Mouse (Mus musculus) C2C12 (cell line): Measurements from ENCODE around the gene Dcst2. TPM values are rescaled to one million over a fixed set of nuclear protein-coding genes. Genes with fewer than 3 reads are reported as not detected.

Experiments
- H3K27me3 ChIP-seq: one replicate; pipeline ENCODE4 v1.6.1; 2011; ENCODE audit not compliant: control insufficient read depth, insufficient read depth, insufficient read length
- H3K36me3 ChIP-seq: one replicate; pipeline ENCODE4 v1.6.1; 2011; ENCODE audit not compliant: control insufficient read depth, insufficient read depth
- H3K4me3 ChIP-seq: one replicate; pipeline ENCODE4 v1.5.1; 2011; ENCODE audit warnings: mild to moderate bottlenecking, control low read depth; ENCODE audit not compliant: poor library complexity, insufficient read depth, severe bottlenecking
- H3K79me2 ChIP-seq: one replicate; pipeline ENCODE4 v1.6.1; 2011; ENCODE audit not compliant: control insufficient read depth, insufficient read depth
- H3K79me3 ChIP-seq: one replicate; pipeline ENCODE4 v1.6.1; 2011; ENCODE audit warnings: low read depth, control low read depth
- H3ac ChIP-seq: one replicate; pipeline ENCODE3; 2011; ENCODE audit warnings: low read depth; ENCODE audit not compliant: control insufficient read depth, insufficient read length
- CEBPB ChIP-seq: IDR thresholded peaks from one replicate; pipeline ENCODE4 v1.6.1; 2011; ENCODE audit warnings: low read depth, mild to moderate bottlenecking, control low read depth, moderate library complexity
- CTCF ChIP-seq: IDR thresholded peaks from one replicate; pipeline ENCODE4 v1.5.1; 2011; ENCODE audit not compliant: control insufficient read depth, insufficient read depth, insufficient read length
- FOSL1 ChIP-seq: IDR thresholded peaks from one replicate; pipeline ENCODE4 v1.8.0; 2011; ENCODE audit warnings: mild to moderate bottlenecking, low read length; ENCODE audit not compliant: poor library complexity, insufficient read depth, severe bottlenecking
- MAX ChIP-seq: IDR thresholded peaks from one replicate; pipeline ENCODE4 v1.6.1; 2011; ENCODE audit warnings: mild to moderate bottlenecking, control low read depth
- MYOD1 ChIP-seq: IDR thresholded peaks from one replicate; pipeline ENCODE4 v1.6.1; 2011; ENCODE audit warnings: low read depth; ENCODE audit not compliant: control insufficient read depth, insufficient read length
- MYOG ChIP-seq: IDR thresholded peaks from one replicate; pipeline ENCODE4 v1.6.1; 2011; ENCODE audit not compliant: control insufficient read depth, insufficient read length; ENCODE audit errors: extremely low read depth
- USF1 ChIP-seq: IDR thresholded peaks from one replicate; pipeline ENCODE4 v1.6.1; 2011; ENCODE audit warnings: low read depth, mild to moderate bottlenecking, control low read depth, moderate library complexity
- polyA plus RNA-seq: library from polyadenylated mRNA; unstranded; fragments of >200 nt; fragmentation: generic; extraction: Trizol; gene quantifications from one replicate; pipeline ENCODE4 v1.2.1, GENCODE M21; 2012; ENCODE audit warnings: missing spikeins

Gene Dcst2
- polyA plus RNA-seq, 1 experiment = 0.01 TPM

DNA sequence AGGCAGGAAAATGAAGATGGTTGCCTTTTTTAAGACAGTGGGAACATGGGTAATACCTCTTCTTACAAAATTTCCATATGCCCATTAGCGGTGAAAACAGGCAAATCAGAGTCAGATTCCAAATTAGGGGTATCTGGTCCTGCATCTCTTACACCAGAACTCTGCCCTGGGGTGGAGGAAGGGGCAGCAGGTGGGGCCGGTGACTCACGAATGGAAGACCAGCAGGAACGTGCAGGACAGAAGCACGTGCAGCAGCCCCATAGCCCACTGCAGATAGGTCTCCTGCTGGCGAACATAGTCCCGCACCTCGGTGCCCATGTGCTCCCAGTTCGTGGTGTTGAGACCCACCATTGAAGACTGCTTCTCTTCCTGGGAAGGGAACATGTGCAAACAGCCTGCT is 5.7 kb upstream of the Dcst2 start:
- Histone ChIP-seq H3K4me3 (no peak overlapping the region), H3ac (no peak overlapping the region), H3K27me3 (peaks cover 8% of the 10 kb centered on the region), H3K79me3 (no peaks in the 10 kb centered on the region), H3K36me3 (no peaks in the 10 kb centered on the region), H3K79me2 (no peaks in the 10 kb centered on the region)
- TF ChIP-seq FOSL1 = no peak
- no peak for TF ChIP-seq USF1
- no peak for TF ChIP-seq MYOG

DNA sequence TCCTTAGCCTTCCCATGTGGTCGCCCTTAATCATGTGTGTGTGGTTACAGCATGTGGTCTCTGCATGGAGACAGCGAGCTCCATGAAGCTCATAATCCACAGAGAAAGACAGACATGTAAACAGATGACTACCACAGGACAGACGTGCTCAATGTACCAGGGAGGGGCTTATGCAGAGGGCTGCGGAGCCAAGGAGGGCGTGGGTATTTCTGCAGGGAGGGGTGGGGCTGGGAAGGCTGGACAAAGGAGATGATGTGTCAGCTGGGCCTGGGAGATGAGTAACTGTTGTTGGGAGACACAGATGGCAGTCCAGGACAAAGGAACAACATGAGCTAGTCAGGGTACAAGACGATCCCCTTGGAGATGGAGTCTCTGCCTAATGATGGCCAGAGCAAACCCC is 2.1 kb upstream of the Dcst2 start:
- peaks cover 8% of the 10 kb centered on the region for H3K27me3 ChIP-seq
- no peaks in the 10 kb centered on the region for H3K36me3 ChIP-seq
- no peak overlapping the region for H3ac ChIP-seq
- TF ChIP-seq CTCF = no peak
- TF ChIP-seq MAX = no peak
- no peak for TF ChIP-seq FOSL1
- TF ChIP-seq MYOG = no peak
- TF ChIP-seq CEBPB = no peak
- TF ChIP-seq USF1 = no peak
- no peak for TF ChIP-seq MYOD1
- no peaks in the 10 kb centered on the region for H3K79me3 ChIP-seq
- no peak overlapping the region for H3K4me3 ChIP-seq
- H3K79me2 ChIP-seq = no peaks in the 10 kb centered on the region

DNA sequence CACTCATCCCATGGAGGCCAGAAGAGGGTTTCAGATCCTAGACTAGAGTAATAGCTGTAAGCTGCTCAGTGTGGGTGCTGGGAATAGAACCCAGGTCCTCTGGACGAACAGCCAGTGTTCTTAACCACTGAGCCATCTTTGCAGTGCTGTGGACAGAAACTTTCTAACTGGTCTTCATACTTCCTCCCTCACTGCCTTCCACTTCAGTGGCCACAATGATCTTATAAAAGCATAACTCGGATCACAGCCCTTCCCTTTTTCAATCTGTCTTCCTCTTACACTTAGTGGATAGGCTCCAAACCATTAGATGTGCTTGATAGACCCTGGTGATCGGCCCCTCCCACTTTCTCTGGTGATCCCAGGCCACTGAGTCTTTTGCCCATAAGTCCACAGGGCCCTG is 1.5 kb upstream of the Dcst2 start:
- H3K27me3 ChIP-seq = peaks cover 14% of the 10 kb centered on the region
- no peaks in the 10 kb centered on the region for H3K36me3 ChIP-seq
- no peak for TF ChIP-seq CTCF
- TF ChIP-seq MAX = no peak
- no peak for TF ChIP-seq USF1
- no peak for TF ChIP-seq CEBPB
- no peak for TF ChIP-seq MYOD1
- no peak for TF ChIP-seq FOSL1
- TF ChIP-seq MYOG = no peak
- no peaks in the 10 kb centered on the region for H3K79me3 ChIP-seq
- no peaks in the 10 kb centered on the region for H3K79me2 ChIP-seq
- H3K4me3 ChIP-seq = no peak overlapping the region
- no peak overlapping the region for H3ac ChIP-seq

DNA sequence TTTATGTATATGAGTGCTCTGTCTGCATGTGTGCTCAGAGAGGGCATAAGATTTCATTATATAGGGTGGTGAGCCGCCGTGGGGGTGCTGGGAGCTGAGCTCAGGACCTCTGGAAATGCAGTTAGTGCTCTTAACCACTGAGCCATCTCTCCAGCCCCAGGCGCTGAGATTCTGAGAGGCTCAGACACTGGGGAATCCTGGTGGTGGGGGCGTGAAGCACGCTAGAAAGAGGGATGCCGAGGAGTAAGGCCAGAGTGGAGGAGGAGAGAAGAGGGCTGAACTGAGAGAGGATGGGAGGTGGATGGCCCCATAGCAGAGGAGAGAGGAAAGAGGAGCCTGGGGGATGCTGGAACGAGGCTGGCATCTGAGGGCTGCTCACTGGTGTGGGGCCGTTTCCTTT is 2.9 kb downstream of the Dcst2 start:
- Histone ChIP-seq H3K4me3 (no peak overlapping the region), H3K27me3 (peaks cover 41% of the 10 kb centered on the region)
- TF ChIP-seq CTCF (no peak), MYOD1 (no peak), FOSL1 (no peak), MAX (no peak), USF1 (no peak), CEBPB (no peak), MYOG (no peak)

DNA sequence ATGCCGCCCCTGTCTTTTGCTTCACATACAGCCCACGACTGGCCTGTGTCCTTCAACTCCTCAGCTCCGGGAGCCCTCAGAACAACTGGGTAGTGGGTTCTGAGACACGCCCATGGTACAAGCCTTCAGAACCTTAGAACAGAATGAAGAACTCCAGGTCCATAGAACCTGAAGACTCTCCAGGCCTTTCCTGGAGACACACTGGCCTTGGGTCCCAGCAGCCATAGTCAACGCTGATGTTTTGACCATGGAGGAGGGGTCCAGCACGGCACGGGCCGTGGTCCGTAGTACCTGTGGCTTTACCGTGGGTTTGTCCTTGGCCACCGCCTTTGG is 3.3 kb downstream of the Dcst2 start, which contains the start of gene Dcst1:
Gene Dcst1 (minus strand): TSS at position 101 of the 333 bp plus-strand sequence.
- Histone ChIP-seq H3K79me2 (no peaks in the 10 kb centered on the region), H3K79me3 (no peaks in the 10 kb centered on the region)
- TF ChIP-seq MAX = no peak
- TF ChIP-seq CEBPB = no peak
- no peak for TF ChIP-seq FOSL1
- TF ChIP-seq CTCF = no peak
- no peak for TF ChIP-seq MYOG
- TF ChIP-seq MYOD1 = no peak
- no peak for TF ChIP-seq USF1

More for the DNA sequence above, 2.9 kb downstream of the Dcst2 start:
- Histone ChIP-seq H3K36me3 (no peaks in the 10 kb centered on the region), H3ac (no peak overlapping the region), H3K79me2 (no peaks in the 10 kb centered on the region), H3K79me3 (no peaks in the 10 kb centered on the region)

More for the DNA sequence above, 3.3 kb downstream of the Dcst2 start, which contains the start of gene Dcst1:
- H3K36me3 ChIP-seq = no peaks in the 10 kb centered on the region
- H3K4me3 ChIP-seq = no peak within 1 kb of the TSS
- peaks cover 41% of the 10 kb centered on the region for H3K27me3 ChIP-seq
- no peak within 1 kb of the TSS for H3ac ChIP-seq
